Mouse (Mus musculus) hindbrain, embryonic 15.5 days (tissue): ENCODE measurements around the gene Arid5b. TPM values are rescaled to one million over a fixed set of nuclear protein-coding genes. Genes with fewer than 3 reads are reported as not detected.

ENCODE experiments used
- ATAC-seq: fragments of 200-750 bp; cut with Nextera tagmentation; 2 replicates; pipeline ENCODE4 v1.8.0; 2017; ENCODE audit warnings: low read depth, moderate number of reproducible peaks, moderate TSS enrichment; ENCODE audit not compliant: low FRiP score
- H3K27ac ChIP-seq: fragments of 300-500 bp; sonication (generic); replicated peaks from 2 replicates; pipeline ENCODE4 v1.5.1; 2015; ENCODE audit warnings: mild to moderate bottlenecking, inconsistent platforms
- H3K27me3 ChIP-seq: fragments of 300-500 bp; sonication (generic); 2 replicates; pipeline ENCODE4 v1.6.1; 2015; ENCODE audit warnings: control low read depth, inconsistent platforms
- H3K36me3 ChIP-seq: fragments of 300-500 bp; sonication (generic); 2 replicates; pipeline ENCODE4 v1.6.1; 2015; ENCODE audit warnings: control low read depth, inconsistent platforms
- H3K4me1 ChIP-seq: fragments of 300-500 bp; sonication (generic); replicated peaks from 2 replicates; pipeline ENCODE4 v1.6.1; 2015; ENCODE audit warnings: control low read depth, inconsistent platforms
- H3K4me2 ChIP-seq: fragments of 300-500 bp; sonication (generic); 2 replicates; pipeline ENCODE4 v1.6.1; 2015; ENCODE audit warnings: moderate library complexity, mild to moderate bottlenecking, inconsistent platforms
- H3K4me3 ChIP-seq: fragments of 300-500 bp; sonication (generic); 2 replicates; pipeline ENCODE4 v1.5.1; 2015; ENCODE audit warnings: mild to moderate bottlenecking, inconsistent platforms
- H3K9ac ChIP-seq: fragments of 300-500 bp; sonication (generic); 2 replicates; pipeline ENCODE4 v1.6.1; 2015; ENCODE audit warnings: inconsistent platforms
- H3K9me3 ChIP-seq: fragments of 300-500 bp; sonication (generic); 2 replicates; pipeline ENCODE4 v1.6.1; 2016; ENCODE audit warnings: control low read depth, inconsistent platforms
- WGBS: fragments of 180-500 bp; shearing (Covaris S2); methylation state at CpG from one replicate; pipeline ENCODE4 v1.1.7; 2015; 5-methylcytosine and 5-hydroxymethylcytosine counted together
- polyA plus RNA-seq: library from polyadenylated mRNA; unstranded; fragments of >200 nt; fragmentation: Nextera tagmentation; extraction: Ambion mirVana; gene quantifications from 2 replicates; pipeline ENCODE4 v1.2.1, GENCODE M21; 2015

Arid5b gene
- 16.4 and 17.4 TPM in 2 replicates for polyA plus RNA-seq

- H3K4me2 ChIP-seq: peak within 1 kb of the TSS; percentile 81
- no peak for ATAC-seq
- peak within 1 kb of the TSS; percentile 93 for H3K27ac ChIP-seq
- H3K36me3 ChIP-seq: no peaks in the 10 kb centered on the region
- no peaks in the 10 kb centered on the region for H3K27me3 ChIP-seq
- H3K9me3 ChIP-seq: no peaks in the 10 kb centered on the region
- H3K4me3 ChIP-seq: peak within 1 kb of the TSS; percentile 59
- WGBS: under 1% methylated on average over 24 of the region's 24 CpGs
- peak within 1 kb of the TSS; percentile 53 for H3K9ac ChIP-seq
- peaks cover 49% of the 10 kb centered on the region for H3K4me1 ChIP-seq
Observed at GRCm38 (mm10) chr10:68278632-68279361, at the start of gene Arid5b. TSS of gene Arid5b (minus strand) at chr10:68278740.

- no peak overlapping the region for H3K4me2 ChIP-seq
- H3K9me3 ChIP-seq: no peaks in the 10 kb centered on the region
- H3K36me3 ChIP-seq: no peaks in the 10 kb centered on the region
- no peaks in the 10 kb centered on the region for H3K27me3 ChIP-seq
- no peaks in the 10 kb centered on the region for H3K4me1 ChIP-seq
- no peak overlapping the region for H3K27ac ChIP-seq
- no peak overlapping the region for H3K9ac ChIP-seq
- no peak for ATAC-seq
- WGBS: 85% methylated on average over 6 of the region's 6 CpGs
- H3K4me3 ChIP-seq: no peak overlapping the region
Observed at GRCm38 (mm10) chr10:68325378-68325777, 46.8 kb upstream of the Arid5b start.

- Histone ChIP-seq H3K9me3 (no peaks in the 10 kb centered on the region), H3K36me3 (no peaks in the 10 kb centered on the region), H3K4me1 (no peaks in the 10 kb centered on the region), H3K4me2 (peak overlapping the region; percentile 34), H3K4me3 (no peak overlapping the region), H3K9ac (no peak overlapping the region; the same call in 1 of the 2 replicates), H3K27me3 (no peaks in the 10 kb centered on the region), H3K27ac (no peak overlapping the region)
- 83% methylated on average over 11 of the region's 11 CpGs for WGBS
- ATAC-seq: no peak
Observed at GRCm38 (mm10) chr10:68324061-68324460, 45.5 kb upstream of the Arid5b start.

- no peak overlapping the region for H3K4me2 ChIP-seq
- H3K36me3 ChIP-seq: no peaks in the 10 kb centered on the region
- 0 out of 2 replicates have a peak, but pooled peaks cover 2% of the 10 kb centered on the region for H3K4me1 ChIP-seq
- H3K27ac ChIP-seq: no peak overlapping the region
- no peaks in the 10 kb centered on the region for H3K27me3 ChIP-seq
- no peak overlapping the region for H3K9ac ChIP-seq
- no peak for ATAC-seq
- no peak overlapping the region for H3K4me3 ChIP-seq
- 87% methylated on average over 3 of the region's 3 CpGs for WGBS
- no peaks in the 10 kb centered on the region for H3K9me3 ChIP-seq
Observed at GRCm38 (mm10) chr10:68323167-68323566, 44.6 kb upstream of the Arid5b start.

GRCm38 (mm10) chr10:68320986-68321385 lies 42.4 kb upstream of the Arid5b start:
- Histone ChIP-seq H3K4me1 (0 out of 2 replicates have a peak, but pooled peaks cover 2% of the 10 kb centered on the region), H3K4me2 (no peak overlapping the region), H3K4me3 (no peak overlapping the region), H3K27ac (no peak overlapping the region), H3K9ac (no peak overlapping the region), H3K36me3 (no peaks in the 10 kb centered on the region), H3K9me3 (no peaks in the 10 kb centered on the region), H3K27me3 (no peaks in the 10 kb centered on the region)
- 74% methylated on average over 4 of the region's 4 CpGs for WGBS
- ATAC-seq: no peak

GRCm38 (mm10) chr10:68320496-68320895 lies 42.0 kb upstream of the Arid5b start:
- no peak for ATAC-seq
- Histone ChIP-seq H3K4me3 (no peak overlapping the region), H3K4me1 (0 out of 2 replicates have a peak, but pooled peaks cover 2% of the 10 kb centered on the region), H3K36me3 (no peaks in the 10 kb centered on the region), H3K27me3 (no peaks in the 10 kb centered on the region), H3K4me2 (no peak overlapping the region), H3K9me3 (no peaks in the 10 kb centered on the region), H3K27ac (no peak overlapping the region), H3K9ac (no peak overlapping the region)
- WGBS: 94% methylated on average over 5 of the region's 5 CpGs

GRCm38 (mm10) chr10:68319438-68319837 lies 40.9 kb upstream of the Arid5b start:
- Histone ChIP-seq H3K27me3 (no peaks in the 10 kb centered on the region), H3K36me3 (no peaks in the 10 kb centered on the region), H3K4me1 (0 out of 2 replicates have a peak, but pooled peaks cover 2% of the 10 kb centered on the region), H3K27ac (no peak overlapping the region), H3K4me3 (no peak overlapping the region), H3K9ac (no peak overlapping the region), H3K4me2 (no peak overlapping the region), H3K9me3 (no peaks in the 10 kb centered on the region)
- 76% methylated on average over 6 of the region's 6 CpGs for WGBS
- no peak for ATAC-seq

GRCm38 (mm10) chr10:68318438-68318979 lies 40.0 kb upstream of the Arid5b start:
- Histone ChIP-seq H3K4me2 (no peak overlapping the region), H3K27me3 (no peaks in the 10 kb centered on the region), H3K36me3 (no peaks in the 10 kb centered on the region), H3K4me1 (0 out of 2 replicates have a peak, but pooled peaks cover 2% of the 10 kb centered on the region), H3K9ac (no peak overlapping the region), H3K9me3 (no peaks in the 10 kb centered on the region), H3K4me3 (no peak overlapping the region), H3K27ac (no peak overlapping the region)
- ATAC-seq: no peak
- 64% methylated on average over 6 of the region's 6 CpGs for WGBS

GRCm38 (mm10) chr10:68312734-68313133 lies 34.2 kb upstream of the Arid5b start:
- ATAC-seq: no peak
- Histone ChIP-seq H3K4me2 (no peak overlapping the region), H3K27me3 (no peaks in the 10 kb centered on the region), H3K4me3 (no peak overlapping the region), H3K9me3 (no peaks in the 10 kb centered on the region), H3K4me1 (no peaks in the 10 kb centered on the region), H3K9ac (no peak overlapping the region), H3K36me3 (no peaks in the 10 kb centered on the region), H3K27ac (no peak overlapping the region)
- WGBS: 85% methylated on average over 8 of the region's 8 CpGs

GRCm38 (mm10) chr10:68301013-68301412 lies 22.5 kb upstream of the Arid5b start:
- no peaks in the 10 kb centered on the region for H3K36me3 ChIP-seq
- no peaks in the 10 kb centered on the region for H3K9me3 ChIP-seq
- H3K27me3 ChIP-seq: no peaks in the 10 kb centered on the region
- ATAC-seq: no peak
- WGBS: 89% methylated on average over 7 of the region's 7 CpGs
- no peak overlapping the region for H3K4me2 ChIP-seq
- H3K4me3 ChIP-seq: no peak overlapping the region
- H3K4me1 ChIP-seq: no peaks in the 10 kb centered on the region
- no peak overlapping the region for H3K9ac ChIP-seq
- H3K27ac ChIP-seq: no peak overlapping the region

GRCm38 (mm10) chr10:68289465-68289864 lies 10.9 kb upstream of the Arid5b start:
- 52% methylated on average over 4 of the region's 4 CpGs for WGBS

GRCm38 (mm10) chr10:68282466-68283391 lies 4.2 kb upstream of the Arid5b start:
- under 1% methylated on average over 26 of the region's 27 CpGs for WGBS
- Histone ChIP-seq H3K36me3 (no peaks in the 10 kb centered on the region), H3K4me1 (peaks cover 30% of the 10 kb centered on the region), H3K9ac (peak overlapping the region; percentile 15), H3K4me2 (peak overlapping the region; percentile 69), H3K4me3 (peak overlapping the region; percentile 36), H3K27ac (peak overlapping the region; percentile 14), H3K27me3 (no peaks in the 10 kb centered on the region), H3K9me3 (no peaks in the 10 kb centered on the region)
- ATAC-seq: peak; percentile 72

More at GRCm38 (mm10) chr10:68289465-68289864, 10.9 kb upstream of the Arid5b start:
- ATAC-seq: no peak
- Histone ChIP-seq H3K27ac (no peak overlapping the region), H3K9ac (no peak overlapping the region), H3K4me1 (no peaks in the 10 kb centered on the region), H3K27me3 (no peaks in the 10 kb centered on the region), H3K9me3 (no peaks in the 10 kb centered on the region), H3K4me3 (no peak overlapping the region), H3K36me3 (no peaks in the 10 kb centered on the region), H3K4me2 (no peak overlapping the region)
